Mouse (Mus musculus) thymus, postnatal 4 days (tissue): ENCODE measurements around the gene Foxp1.

Source experiments
- DNase-seq: peaks from one replicate; pipeline ENCODE4 v3.0.0; 2021

The Foxp1 gene

DNA sequence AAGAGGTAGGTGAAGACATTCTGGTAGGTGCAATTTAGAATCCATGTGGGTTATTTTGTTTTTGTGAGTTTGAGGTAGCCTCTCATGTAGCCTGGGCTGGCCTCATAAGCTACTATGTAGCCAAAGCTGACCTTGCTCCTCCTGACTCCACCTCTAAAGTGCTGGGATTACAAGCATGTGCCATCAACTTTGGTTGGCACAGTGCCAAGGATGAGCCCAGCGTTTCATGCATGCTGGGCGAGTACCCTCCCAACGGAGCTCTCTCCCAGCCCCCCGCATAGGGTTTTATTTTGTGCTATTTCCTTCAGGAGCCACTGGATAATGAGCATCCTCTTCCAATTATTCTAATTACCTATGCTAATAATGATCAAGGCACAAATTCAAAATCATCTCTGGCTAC is 414.1 kb downstream of the Foxp1 start:
- no peak for DNase-seq

DNA sequence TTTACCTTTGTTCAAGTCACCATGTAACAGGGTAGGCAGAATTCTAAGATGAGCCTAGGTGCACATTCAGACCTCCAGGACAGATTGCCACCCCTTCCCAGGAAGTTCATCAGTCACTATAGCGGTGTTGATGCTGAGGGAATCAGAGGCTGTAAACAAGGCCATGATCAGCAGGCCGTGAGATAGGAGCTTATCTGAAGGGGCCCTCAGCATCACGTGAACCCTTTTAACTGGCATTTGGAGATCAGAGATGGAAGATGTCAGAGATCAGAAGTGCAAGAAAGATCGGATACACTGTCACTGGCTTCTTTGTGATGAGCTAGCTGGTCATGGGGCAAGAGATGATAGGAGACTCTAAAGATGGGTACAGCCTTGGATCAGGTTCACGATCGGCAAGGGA is 414.8 kb downstream of the Foxp1 start:
- DNase-seq: no peak

DNA sequence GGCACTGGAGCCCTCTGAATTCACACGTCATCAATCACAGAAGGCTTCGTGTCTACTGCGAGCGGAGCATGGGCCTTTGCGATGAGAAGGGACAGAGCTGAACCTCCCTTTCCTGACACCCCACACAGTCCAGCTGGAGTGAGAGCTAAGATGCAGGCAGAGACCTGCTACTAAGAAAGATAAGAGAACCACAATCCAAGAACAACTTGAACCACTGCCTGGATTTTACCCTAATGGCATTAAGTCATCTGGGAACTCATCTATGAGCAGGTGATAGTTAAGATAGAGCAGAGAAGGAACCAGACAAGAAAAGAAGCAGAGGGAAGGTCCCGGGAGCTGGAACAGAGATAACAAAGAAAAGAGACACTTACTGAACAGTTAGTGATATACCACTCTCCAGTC is 415.4 kb downstream of the Foxp1 start:
- no peak for DNase-seq

DNA sequence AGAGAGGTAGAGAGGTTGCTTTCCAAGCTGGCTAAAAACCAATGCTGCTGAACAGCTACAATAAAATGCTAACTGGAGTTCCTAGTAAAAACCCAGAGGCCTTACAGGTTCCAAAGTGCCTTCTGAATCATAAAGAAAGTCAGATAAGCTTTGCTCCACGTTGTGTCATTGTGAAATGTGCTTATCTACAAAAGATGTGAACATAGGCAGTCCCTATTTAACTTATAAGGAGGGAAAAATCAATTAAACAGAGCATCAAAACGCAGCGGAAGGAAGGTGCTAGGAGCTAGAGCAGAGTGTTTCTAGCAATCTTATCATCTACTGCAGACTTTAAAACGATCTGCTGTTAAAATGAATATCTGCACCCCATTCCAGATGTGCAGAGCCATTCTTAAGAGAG is 416.5 kb downstream of the Foxp1 start:
- no peak for DNase-seq

DNA sequence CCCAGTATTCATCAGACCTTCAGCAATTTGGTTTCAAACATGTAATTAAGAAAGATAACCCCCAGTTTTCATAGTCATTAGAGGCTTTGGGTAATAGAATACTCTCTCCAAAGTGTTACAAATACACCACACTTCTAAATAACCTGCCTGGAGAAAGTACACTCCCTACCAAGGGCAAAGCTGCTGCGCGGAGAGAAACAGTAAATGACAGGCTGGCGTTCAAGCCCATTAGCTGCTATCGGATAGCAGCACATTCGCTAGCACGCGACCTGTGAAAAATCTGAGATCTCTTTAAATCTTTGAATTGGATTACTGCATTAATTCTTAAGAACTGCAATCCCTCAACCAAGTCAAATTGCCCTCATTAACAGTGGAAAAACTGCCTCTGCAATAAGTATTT is 418.1 kb downstream of the Foxp1 start:
- no peak for DNase-seq

DNA sequence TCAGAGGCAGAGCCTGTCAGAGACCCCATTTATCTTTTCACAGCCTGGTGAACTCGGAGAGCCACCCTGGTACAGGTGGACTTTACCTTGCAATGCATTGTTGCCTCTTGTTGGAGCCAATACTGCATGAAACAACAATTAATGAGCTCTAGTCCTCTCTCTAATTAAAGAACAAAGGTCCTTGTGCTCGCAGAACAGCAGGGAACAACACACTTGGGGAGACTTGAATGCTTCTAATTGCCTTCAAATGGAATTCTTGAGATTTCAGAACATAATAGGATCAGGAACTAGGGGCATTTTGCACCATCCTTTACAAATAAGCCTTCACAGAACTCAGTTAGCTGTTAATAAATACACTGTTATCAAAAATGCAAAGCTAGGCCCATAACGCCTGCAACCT is 418.6 kb downstream of the Foxp1 start:
- no peak for DNase-seq

DNA sequence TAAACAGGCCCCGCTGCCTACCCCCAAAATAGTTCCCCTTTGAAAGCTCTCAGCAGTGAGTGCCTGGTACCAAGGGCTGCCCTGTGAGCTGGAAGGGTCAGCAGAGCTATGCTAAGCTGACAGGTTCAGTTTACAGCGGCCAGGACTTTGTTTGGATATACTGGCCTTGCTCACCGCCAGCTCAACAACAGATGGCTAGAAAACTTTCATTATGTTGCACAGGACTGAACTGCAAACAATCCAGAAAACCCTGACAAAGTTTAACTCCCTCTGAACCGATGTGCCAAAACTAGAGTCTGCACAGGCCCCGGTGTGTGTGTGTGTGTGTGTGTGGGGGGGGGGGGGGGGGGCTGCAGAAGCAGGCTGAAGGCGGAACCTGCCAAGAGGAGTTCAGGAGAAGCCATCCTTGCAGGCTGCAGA is 421.0 kb downstream of the Foxp1 start:
- DNase-seq: no peak

DNA sequence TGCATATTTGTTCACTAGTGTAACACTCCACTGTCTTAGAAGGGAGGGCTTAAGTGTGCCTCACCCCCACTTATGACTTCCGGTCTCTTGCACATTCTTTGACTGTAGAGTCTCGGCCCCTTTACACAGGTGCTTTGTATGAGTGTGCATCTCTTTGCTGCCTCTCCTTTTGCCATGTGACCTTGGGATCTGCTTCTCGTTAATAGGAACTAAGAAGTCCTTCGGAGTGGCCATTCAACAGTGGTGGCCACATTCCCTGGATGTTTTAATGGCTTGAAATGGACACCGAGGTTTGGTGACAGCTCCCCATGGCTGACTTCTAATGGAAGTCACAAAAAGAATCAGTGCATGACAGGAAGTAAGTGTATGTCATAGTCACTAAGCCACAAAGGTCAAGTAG is 422.2 kb downstream of the Foxp1 start:
- DNase-seq: no peak

DNA sequence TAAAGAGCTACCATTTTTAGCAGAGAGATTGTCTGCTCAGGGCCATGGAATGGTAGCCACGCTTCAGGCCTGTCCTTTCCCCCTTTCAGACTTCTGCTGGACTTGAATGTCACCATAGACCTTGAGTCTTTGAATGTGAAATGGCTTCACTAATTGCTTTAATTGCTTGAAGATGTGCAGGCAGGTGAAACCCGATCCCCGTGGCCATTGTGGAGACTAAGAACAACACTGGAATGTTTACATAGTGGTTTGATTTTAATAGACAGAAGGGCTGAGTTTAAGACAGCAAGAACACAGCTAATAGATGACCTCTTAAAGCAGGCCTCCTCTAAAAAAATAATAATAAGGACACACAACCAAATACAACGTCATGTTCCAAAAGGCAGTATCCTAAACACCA is 422.7 kb downstream of the Foxp1 start:
- no peak for DNase-seq

DNA sequence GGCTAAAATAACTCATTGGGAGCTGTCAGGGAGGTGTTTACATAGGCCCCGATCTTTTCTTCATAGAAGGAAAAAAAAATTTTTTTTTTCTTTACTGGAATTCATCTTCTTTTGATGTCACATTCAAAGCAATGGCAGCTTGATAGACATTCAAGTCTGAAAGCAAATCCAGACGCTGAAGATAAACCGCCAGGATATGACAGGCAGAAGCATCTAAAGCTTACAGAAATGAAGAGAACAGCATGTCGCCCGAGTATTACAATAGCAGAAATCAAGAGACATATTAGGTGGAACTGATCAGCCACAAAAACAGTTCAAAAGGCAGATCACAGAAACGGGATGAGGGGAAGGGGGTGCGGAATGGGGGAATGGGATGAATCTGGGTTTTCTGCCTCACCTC is 425.3 kb downstream of the Foxp1 start:
- no peak for DNase-seq

DNA sequence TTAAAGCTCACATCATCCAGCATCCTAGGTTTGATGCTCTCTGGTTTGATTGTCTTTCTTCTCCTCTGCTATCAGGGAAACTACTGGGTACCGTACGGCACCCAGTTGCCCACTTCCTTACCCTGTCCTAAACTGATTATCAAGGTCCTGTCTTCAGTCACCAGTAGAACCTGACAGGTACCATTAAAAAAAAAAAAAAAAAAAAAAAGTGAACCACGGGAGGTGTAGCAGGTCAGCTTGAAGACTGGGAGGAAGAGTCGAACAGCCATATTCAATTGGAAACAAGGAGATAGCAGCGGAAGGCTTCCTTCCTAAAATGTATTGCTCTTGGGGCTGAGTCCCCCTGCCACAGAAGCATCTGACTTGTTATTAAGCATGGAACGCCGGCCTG is 425.8 kb downstream of the Foxp1 start:
- no peak for DNase-seq

DNA sequence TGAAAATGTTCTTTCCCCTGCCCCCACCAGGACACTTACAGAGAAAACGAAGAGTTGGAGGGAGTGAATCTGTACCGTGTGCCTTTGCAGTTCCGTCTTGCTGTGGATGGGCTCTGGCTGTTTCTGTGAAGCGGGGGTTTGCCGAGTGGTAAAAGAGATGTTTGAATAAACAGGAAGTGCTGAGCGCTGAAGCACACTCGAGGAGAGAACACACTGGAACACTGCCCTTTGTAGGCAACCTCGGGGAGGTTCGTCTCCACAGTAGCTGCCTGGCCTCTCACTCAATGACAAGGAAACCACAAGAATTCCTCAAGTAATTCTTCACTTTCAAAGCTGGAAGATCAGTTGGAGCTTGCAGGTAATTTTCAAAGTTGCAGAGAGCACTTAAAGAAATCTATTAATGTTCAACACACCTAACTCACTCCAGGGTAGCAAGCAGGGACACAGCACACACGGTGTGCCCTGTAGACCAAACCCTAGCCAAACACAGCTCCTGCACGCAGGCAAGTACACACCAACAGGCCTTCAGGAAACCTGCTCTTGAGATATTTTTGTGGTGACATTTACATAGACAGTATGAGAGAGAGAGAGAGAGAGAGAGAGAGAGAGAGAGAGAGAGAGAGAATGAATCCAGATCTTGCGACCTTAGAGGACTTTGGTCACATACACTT is 426.3 kb downstream of the Foxp1 start:
- peak; percentile 76 for DNase-seq

DNA sequence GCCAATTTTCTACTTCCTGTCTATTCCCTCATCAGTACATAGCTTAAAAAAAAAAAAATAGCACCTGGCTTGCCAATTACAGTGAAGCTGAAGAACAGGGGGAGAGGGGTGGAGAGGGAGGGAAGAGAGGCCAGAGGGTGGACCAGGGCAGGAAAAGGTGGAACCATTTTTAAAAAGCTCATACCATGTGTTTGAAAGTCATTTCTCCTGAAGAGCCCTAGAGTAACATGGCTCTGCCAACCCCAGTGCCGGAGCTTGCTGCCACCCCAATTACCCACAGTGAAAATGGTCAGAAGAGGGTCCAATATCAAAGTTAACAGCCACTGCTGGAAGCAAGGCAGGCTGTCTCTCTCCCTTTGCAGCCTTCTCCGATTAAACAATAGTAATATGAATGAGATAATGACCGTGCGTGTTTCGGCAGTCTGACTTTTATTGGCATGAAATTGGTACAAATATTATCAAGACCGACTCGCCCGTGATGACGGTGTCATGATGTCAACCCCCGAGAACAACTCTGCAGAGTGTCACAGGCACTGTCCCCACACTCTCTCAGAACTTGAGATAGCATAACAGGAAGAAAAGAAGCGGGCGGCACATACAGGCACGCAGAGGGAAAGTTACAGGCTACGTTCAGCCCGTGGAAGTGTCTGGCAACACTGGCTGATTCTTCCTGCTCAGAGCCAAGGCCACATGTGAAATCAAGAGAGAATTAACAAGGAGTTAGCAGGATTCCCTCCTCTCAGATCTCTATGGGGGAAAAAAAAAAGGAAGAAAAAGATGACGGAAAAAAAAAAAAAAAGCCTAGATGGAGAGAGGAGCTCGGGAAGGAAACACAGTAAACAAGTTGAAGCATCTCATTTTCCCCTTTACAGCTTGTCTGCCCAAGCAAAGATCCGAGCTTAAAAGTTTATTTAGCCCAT is 427.1 kb downstream of the Foxp1 start:
- DNase-seq: peak; percentile 62

DNA sequence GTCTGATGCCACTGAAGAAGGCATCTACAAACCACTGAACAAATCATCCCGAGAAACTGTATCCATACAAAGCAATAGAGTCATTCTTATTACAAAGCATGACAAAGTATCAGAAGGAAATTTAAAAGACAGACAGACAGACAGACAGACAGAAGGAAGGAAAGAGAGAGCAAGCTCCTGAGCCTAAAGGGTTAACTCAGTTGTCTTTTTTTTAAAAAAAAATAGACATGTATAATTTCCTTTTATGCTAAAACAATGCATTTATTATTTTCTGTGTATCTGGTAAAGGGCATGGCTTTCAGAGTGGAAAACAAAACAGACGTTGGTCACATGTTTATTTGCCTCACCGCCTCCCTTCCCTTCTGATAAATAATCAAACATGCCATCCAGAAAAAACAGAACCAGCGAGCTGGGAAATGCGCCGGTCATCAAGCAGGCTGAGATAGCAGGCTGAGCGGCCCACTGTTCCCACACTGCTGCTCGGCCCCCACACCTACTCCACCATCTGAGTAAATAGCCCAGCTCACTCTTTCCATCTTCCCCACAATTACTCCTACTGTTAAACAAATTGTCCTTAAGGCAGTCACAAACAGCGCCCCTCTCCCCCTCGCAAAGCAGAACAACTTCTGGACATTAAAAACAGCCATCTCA is 428.1 kb downstream of the Foxp1 start:
- peak; percentile 34 for DNase-seq

DNA sequence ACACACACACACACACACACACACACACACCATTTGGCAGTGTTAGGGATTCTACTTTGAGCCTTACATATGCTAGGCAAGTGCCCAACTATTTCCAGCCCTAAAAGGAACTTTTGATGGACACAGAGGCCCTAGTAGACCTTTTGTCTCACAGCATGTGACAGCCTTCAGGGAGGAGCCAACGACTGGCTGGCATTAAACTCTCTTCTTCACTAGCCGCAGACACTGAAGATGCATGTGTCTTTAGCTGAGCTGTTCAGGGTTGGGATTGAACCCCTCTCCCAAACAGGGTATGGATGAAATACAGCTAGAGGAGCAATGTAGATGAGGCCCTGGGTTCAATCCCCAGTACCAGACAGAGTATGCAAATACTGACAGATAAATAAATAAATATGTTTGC is 428.7 kb downstream of the Foxp1 start:
- DNase-seq: no peak

DNA sequence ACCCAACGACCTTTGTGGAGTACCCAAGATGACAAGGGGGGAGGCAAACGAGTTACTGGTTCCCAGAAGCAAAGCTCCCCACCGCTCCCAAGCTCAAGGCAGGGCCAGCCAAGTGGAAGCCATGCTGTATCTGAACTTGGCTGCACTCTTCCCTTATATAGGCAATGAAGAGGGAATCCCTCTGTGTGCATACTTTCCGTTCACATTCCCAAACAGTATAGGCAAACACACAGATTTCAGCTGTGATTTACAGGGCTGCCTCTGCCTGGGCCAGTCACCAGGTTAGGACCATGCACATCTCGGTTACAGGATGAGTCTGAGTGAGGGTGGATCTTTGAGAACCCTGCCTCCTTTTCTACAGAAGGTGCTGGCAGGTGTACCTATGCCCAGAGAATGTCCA is 429.3 kb downstream of the Foxp1 start:
- no peak for DNase-seq

DNA sequence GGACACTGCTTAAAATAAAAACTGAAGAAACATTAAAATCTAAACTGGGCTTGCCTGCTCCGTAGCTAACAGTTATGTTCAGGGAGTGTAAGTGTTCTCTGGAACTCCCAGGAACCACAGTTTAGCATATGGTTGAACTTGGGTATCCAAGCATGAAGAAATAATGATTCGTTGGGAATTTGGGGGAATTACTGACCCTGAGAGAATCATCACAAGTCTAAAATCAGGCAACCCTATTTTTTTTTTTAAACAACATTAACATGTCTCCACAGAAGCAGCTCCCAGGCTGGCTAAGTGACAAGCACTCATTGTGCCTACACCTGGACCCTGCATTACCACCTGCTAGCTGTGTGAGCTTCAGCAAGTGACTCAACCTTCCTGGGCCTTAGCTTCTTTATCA is 430.7 kb downstream of the Foxp1 start:
- no peak for DNase-seq

DNA sequence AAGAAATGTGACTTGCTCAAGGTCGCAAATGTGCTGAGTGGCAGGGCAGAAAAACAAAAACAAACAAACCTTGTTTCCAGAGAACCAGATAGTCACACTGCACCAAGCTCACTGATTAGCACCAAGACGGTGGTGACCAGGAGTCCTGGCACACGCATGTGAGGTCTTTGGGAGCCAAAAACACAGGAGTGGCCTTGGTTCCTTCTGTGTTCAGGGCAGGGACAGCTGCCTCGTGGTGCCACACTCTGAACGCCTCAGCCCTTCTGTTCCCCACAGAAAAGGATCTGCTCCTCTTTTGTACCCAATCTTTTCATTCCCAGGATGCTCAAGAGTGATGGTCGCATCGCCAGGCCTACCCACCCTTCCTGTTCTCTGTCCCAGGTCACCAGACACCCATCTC is 434.9 kb downstream of the Foxp1 start:
- DNase-seq: no peak

DNA sequence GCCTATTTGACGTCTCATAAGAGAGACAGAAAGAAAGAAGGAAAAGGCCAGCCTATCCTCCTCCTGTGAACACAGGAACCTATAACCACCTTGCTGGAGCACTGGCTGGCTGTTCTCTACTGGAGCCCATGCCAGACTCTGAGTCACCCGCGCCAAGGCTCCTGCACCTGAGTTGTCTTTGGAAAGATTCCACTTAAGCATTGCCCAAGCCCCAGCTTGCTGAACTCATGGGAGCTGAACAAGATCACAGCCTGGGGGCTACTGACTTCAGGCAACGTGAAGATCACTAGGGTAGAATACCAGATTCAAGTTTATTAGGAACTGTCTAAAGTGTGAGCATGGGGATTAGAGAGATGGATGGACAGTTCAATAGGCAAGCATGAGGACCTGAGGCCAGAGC is 437.6 kb downstream of the Foxp1 start:
- DNase-seq: no peak

DNA sequence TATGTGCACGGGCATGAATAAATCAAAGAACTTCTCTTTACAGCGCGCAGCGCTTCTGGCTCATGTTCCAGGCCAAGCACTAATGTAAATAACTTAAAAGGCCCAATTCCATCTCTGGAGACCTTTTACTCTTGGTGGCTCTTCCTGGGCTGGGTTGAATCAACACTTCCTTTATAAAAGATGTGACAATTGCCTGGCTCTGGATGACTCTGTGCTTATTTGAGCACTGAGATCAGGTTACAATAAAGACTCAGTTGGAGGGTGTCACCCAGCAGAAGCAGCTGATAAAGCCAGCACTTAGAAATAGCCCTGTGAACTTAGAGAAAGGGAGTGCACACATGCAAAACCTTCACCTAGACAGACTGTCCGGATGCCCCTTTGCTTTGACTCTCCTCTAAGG is 441.3 kb downstream of the Foxp1 start:
- no peak for DNase-seq

DNA sequence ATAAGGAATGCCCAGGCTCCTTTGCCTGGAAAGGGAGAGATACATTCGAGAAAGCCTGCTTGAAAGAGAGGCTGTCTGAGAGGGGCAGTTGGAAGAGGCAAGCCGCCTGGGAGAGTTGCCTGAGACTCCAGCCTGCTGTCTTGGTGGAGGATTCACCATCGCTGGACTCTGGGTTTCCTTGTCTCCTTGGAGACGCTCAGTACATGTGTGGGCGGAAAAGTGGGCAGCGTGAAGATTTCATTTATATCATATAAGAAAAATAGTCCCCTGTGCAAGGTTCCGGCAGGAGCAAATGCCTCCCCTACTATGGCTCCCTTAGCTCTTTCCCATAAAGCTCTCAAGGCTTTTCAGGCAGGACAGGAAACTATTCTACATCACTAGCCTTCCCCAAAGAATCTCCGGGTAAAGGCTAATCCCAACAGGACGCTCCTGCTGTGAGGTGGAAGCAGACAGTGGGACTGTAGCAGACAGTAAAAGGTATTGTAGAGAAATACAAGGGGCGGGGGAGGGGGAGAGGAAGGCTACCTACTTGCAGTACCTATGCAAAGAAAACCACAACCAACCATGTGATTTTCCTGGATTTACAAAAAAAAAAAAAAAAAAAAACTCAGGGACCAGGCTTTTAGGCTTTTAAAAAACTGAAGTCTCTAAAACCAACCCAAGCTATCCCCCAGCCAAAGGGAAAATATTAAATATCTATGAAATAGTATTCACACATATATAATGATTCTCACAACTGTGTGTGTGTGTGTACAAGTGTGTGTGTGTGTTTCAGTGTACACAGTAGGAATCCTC is 443.3 kb downstream of the Foxp1 start:
- no peak for DNase-seq

DNA sequence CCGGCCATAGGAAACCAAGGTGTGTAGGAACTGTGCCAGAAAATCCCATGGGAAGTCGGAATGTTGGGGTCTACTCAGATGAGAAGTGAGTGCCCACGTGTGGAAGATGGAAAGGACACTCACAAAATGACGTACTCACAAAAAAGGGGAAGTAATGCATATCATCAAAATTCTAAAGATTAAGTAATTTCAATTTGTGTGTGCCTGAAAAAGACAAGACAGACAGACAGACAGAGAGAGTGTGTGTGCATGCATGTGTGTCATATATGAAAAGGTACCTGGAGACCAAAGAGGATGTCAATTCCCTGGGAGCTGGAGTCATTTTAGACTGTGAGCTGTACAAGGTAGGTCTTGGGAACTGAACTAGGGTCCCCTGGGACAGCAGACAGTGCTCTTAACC is 444.4 kb downstream of the Foxp1 start:
- no peak for DNase-seq
